Mouse (Mus musculus) A20 (cell line): ENCODE results near the gene Plppr3.

Experiments
- DNase-seq: peaks from one replicate; pipeline ENCODE4 v3.0.0-alpha.2; 2011; ENCODE audit warnings: low read depth, low spot score

The Plppr3 gene

GRCm38 (mm10) chr10:79820277-79820676, 54.2 kb downstream of the Plppr3 start:
- DNase-seq, result no peak

GRCm38 (mm10) chr10:79819606-79820005, 54.8 kb downstream of the Plppr3 start:
- no peak for DNase-seq

GRCm38 (mm10) chr10:79818225-79818624, 56.2 kb downstream of the Plppr3 start:
- no peak for DNase-seq

- peak; percentile 24 for DNase-seq
These were observed 57.3 kb downstream of the Plppr3 start for GRCm38 (mm10) chr10:79817111-79817510.

DNA sequence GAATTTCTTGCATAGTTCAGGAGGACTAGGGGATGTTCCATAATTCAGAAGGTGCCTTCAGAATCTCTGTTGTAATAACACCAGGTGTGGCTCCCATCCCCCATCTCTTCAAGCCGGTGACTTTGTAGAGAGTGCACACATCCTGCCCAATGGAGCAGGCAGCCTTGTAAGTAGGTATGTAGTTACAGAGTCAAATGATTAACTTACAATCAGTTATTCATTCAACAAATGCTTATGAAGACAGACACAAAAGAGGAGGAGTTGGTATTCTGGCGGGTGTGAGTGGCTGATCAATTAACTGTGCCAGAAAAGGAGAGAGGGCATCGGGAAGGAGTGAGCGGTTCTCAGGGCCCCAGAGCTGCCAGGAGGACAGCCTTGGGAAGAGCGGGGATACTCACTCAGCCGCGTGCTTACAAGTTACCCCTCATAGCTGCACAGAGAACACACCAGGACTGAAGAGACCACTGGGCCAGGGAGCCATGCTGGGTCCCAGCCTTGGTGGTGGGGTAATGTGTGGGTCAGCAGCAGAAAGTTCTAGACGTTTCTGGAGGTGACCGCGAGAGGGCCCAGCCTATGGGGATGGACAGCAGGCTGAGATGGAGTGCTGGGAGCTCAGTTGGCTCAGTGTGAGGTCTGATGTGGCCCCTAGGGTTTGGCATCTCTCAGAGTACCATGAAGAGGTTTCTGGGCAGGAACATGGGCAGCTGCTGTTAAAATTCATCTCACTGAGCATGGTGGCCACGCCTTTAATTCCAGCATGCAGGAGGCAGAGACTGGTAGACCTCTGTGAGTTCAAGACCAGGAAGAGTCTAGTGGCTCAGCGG, 58.6 kb downstream of the Plppr3 start:
- DNase-seq, result no peak

DNA sequence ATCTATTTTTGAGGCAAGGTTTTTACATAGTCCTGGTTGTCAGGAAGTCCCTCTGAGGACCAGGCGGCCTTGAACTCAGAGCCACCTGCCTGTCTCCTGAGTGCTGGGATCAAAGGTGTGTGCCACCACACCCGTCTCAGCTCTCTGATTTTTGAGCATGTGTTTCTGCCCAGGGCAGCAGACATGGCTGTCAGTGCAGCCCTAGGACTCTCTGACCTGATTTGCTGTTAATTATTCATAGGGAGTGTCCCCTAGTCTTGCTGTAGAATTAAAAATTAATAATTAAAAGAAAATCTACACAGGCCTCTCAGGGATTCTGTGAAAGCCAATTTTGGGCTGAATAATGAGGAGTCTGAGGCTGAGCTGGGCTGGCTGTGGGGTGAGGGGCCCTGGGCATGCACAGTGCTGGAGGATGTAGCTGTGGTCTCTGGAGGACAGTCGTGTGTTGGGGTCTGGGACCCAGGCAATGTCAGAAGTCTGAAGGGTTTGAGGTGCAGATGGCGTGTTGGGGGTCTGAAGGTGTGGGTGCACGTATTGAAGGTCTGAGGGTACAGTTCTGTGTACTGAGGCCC, 60.1 kb downstream of the Plppr3 start:
- DNase-seq, result no peak

DNA sequence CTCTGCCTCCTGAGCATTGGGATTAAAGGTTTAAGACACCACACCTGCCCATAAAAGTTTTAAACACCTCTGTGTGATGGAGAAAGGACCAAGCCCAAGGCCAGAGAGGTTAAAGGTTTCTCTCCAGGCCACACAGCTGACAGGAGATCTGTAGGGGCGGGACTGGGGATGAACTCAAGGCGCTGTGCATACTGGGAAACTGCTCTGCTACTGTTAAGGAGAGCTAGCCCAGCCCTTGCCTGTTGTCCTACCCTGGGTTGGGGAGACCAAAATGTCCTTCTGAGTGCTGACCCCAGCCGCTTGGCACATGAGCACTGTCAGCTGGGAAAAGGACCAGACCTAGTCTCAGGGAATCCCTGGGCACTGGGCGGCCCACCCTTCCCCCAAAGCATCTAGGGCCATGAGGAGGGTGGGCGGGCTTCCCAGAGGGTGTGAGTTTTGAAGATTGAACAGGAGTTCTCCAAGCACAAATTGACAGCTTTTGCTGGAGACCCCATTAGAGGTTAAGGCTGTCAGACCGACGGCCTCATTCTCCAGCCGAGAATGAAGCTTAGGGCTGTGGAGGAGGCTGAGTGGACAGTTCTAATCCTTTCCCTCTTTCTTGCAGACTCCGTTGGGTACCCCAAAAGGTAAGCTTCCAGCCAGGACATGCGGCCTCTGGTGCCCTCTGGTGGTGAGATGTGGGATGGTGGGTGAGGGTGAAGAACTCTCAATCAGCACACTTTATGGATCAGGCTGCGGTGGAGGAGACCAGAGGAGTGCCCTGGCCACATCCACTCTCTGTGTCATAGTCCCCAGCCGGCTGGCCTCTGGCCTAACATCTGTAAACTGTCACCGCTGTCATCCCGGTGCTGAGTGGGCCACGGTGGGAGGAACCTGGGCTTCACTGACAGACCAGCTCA, 62.4 kb downstream of the Plppr3 start:
- DNase-seq, result peak; percentile 76
